Mouse (Mus musculus): ENCODE measurements at regions not wholly inside any gene's neighbourhood (a gene's known extent, or its start where the extent isn't known, plus 50 kb on each side); places are given as distances from the start of the nearest gene placed in this dataset.

- no peak for TF ChIP-seq CTCF (IDR thresholded peaks at IDR 0.05; ENCODE audit: borderline replicate concordance, insufficient read depth, low read depth, low read length)
- no peak for TF ChIP-seq POLR2A (IDR thresholded peaks at IDR 0.05; ENCODE audit: borderline replicate concordance, insufficient read depth, low read length)
- Histone ChIP-seq H3K4me1 (ENCODE audit: control insufficient read depth, insufficient read depth, low read length) (no peaks in the 10 kb centered on the region), H3K4me3 (replicated peaks; ENCODE audit: insufficient read depth, low read depth, low read length) (no peak overlapping the region), H3K27ac (ENCODE audit: insufficient read depth, low read length) (no peak overlapping the region), H3K27me3 (ENCODE audit: control insufficient read depth, insufficient read depth, low read length) (no peaks in the 10 kb centered on the region)
- no peak for DNase-seq
- WGBS: 82% methylated on average over 9 of the region's 9 CpGs
Measured at GRCm38 (mm10) chr12:8103259-8103658, 104.6 kb upstream of the Ldah start.

- Histone ChIP-seq H3K4me3 (replicated peaks; ENCODE audit: insufficient read depth, low read depth, low read length) (no peak overlapping the region), H3K27me3 (ENCODE audit: control insufficient read depth, insufficient read depth, low read length) (no peaks in the 10 kb centered on the region), H3K4me1 (ENCODE audit: control insufficient read depth, insufficient read depth, low read length) (peaks cover 3% of the 10 kb centered on the region; the same call in 1 of the 2 replicates), H3K27ac (ENCODE audit: insufficient read depth, low read length) (no peak overlapping the region)
- no peak for TF ChIP-seq CTCF (IDR thresholded peaks at IDR 0.05; ENCODE audit: borderline replicate concordance, insufficient read depth, low read depth, low read length)
- no peak for TF ChIP-seq POLR2A (IDR thresholded peaks at IDR 0.05; ENCODE audit: borderline replicate concordance, insufficient read depth, low read length)
- no peak for DNase-seq
- WGBS: 83% methylated on average over 4 of the region's 4 CpGs
Measured at GRCm38 (mm10) chr12:8107137-8107536, 100.8 kb upstream of the Ldah start.

- no peaks in the 10 kb centered on the region for H3K27me3 ChIP-seq (ENCODE audit: control insufficient read depth, insufficient read depth, low read length)
- H3K4me1 ChIP-seq (ENCODE audit: control insufficient read depth, insufficient read depth, low read length): peaks cover 3% of the 10 kb centered on the region; the same call in 1 of the 2 replicates
- 55% methylated on average over 5 of the region's 5 CpGs for WGBS
- H3K4me3 ChIP-seq (replicated peaks; ENCODE audit: insufficient read depth, low read depth, low read length): no peak overlapping the region
- TF ChIP-seq POLR2A (IDR thresholded peaks at IDR 0.05; ENCODE audit: borderline replicate concordance, insufficient read depth, low read length) (no peak), CTCF (IDR thresholded peaks at IDR 0.05; ENCODE audit: borderline replicate concordance, insufficient read depth, low read depth, low read length) (no peak)
- no peak overlapping the region for H3K27ac ChIP-seq (ENCODE audit: insufficient read depth, low read length)
- DNase-seq: peak in 1 of 2 experiments; percentile 10
Measured at GRCm38 (mm10) chr12:8109203-8109770, 98.6 kb upstream of the Ldah start.

DNA sequence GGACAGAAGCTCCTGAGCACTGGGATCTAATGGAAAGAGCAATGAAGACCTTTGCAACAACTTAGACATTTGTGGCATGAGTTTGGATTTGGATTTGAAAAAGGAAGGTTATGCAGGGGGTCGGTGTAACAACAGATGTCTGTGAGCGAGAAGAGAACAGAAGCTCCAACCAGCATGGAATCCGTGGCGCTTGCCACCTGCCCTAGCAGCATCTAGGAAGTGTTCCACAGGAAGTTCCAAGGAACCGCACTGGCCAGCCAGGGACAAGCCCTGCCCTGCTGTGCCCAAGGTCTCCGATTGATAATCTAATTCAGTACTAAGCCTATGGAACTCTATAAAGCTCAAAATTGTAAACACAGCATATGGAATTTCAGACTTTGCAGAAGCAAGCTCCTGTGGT is 98.0 kb upstream of the Ldah start:
- DNase-seq: peak; percentile 27 to 45
- Histone ChIP-seq H3K4me1 (ENCODE audit: control insufficient read depth, insufficient read depth, low read length) (peaks cover 3% of the 10 kb centered on the region; the same call in 1 of the 2 replicates), H3K27me3 (ENCODE audit: control insufficient read depth, insufficient read depth, low read length) (no peaks in the 10 kb centered on the region), H3K4me3 (replicated peaks; ENCODE audit: insufficient read depth, low read depth, low read length) (no peak overlapping the region), H3K27ac (ENCODE audit: insufficient read depth, low read length) (no peak overlapping the region)
- 15% methylated on average over 6 of the region's 6 CpGs for WGBS
- TF ChIP-seq POLR2A (IDR thresholded peaks at IDR 0.05; ENCODE audit: borderline replicate concordance, insufficient read depth, low read length): no peak
- no peak for TF ChIP-seq CTCF (IDR thresholded peaks at IDR 0.05; ENCODE audit: borderline replicate concordance, insufficient read depth, low read depth, low read length)

GRCm38 (mm10) chr12:8110297-8110696 is 97.6 kb upstream of the Ldah start:
- 52% methylated on average over 4 of the region's 4 CpGs for WGBS
- Histone ChIP-seq H3K27ac (ENCODE audit: insufficient read depth, low read length) (no peak overlapping the region), H3K4me3 (replicated peaks; ENCODE audit: insufficient read depth, low read depth, low read length) (no peak overlapping the region), H3K4me1 (ENCODE audit: control insufficient read depth, insufficient read depth, low read length) (peaks cover 3% of the 10 kb centered on the region; the same call in 1 of the 2 replicates), H3K27me3 (ENCODE audit: control insufficient read depth, insufficient read depth, low read length) (no peaks in the 10 kb centered on the region)
- DNase-seq: no peak
- TF ChIP-seq CTCF (IDR thresholded peaks at IDR 0.05; ENCODE audit: borderline replicate concordance, insufficient read depth, low read depth, low read length): no peak
- no peak for TF ChIP-seq POLR2A (IDR thresholded peaks at IDR 0.05; ENCODE audit: borderline replicate concordance, insufficient read depth, low read length)

DNA sequence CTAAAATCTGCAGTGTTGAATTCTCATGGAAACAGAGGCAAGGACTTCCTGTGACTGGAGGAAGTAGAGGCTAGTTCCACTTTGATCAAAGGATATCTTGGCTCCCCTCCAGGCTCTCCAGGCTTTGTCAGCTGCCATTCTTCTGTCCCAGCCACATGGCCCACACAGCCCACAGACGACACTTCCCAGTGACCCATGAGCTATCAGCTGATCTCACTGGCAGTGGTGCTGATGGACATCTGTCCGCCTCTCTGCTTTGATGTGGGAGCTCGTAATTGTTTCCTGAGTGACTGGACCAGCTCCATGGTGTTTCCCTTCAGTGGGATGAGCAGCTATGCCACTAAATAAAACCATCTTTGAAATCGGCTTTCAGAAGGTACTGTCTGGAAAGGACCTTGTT is 96.4 kb upstream of the Ldah start:
- no peak overlapping the region for H3K27ac ChIP-seq (ENCODE audit: insufficient read depth, low read length)
- TF ChIP-seq POLR2A (IDR thresholded peaks at IDR 0.05; ENCODE audit: borderline replicate concordance, insufficient read depth, low read length) (no peak), CTCF (IDR thresholded peaks at IDR 0.05; ENCODE audit: borderline replicate concordance, insufficient read depth, low read depth, low read length) (no peak)
- no peaks in the 10 kb centered on the region for H3K27me3 ChIP-seq (ENCODE audit: control insufficient read depth, insufficient read depth, low read length)
- 48% methylated on average over 4 of the region's 4 CpGs for WGBS
- no peak overlapping the region for H3K4me3 ChIP-seq (replicated peaks; ENCODE audit: insufficient read depth, low read depth, low read length)
- no peak for DNase-seq
- peaks cover 3% of the 10 kb centered on the region; the same call in 1 of the 2 replicates for H3K4me1 ChIP-seq (ENCODE audit: control insufficient read depth, insufficient read depth, low read length)

DNA sequence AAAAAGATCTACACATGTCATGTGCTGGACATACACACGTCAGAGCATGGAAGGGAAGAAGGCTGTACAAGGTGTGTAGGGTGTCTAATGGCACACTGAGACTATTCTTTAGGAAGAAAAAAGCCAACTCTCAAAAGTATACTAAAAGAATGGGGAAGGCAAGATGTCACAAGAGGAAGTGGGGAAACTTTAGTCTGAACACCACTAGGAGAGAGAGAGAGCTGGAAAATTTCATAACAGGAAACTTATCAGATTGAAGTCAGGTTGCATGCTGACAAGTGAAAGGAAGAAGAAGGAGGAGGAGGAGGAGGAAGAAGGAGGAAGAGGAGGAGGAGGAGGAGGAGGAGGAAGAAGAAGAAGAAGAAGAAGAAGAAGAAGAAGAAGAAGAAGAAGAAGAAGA is 52.3 kb upstream of the Ldah start:
- no peaks in the 10 kb centered on the region for H3K4me1 ChIP-seq (ENCODE audit: control insufficient read depth, insufficient read depth, low read length)
- no peak overlapping the region for H3K4me3 ChIP-seq (replicated peaks; ENCODE audit: insufficient read depth, low read depth, low read length)
- H3K27ac ChIP-seq (ENCODE audit: insufficient read depth, low read length): no peak overlapping the region
- TF ChIP-seq POLR2A (IDR thresholded peaks at IDR 0.05; ENCODE audit: borderline replicate concordance, insufficient read depth, low read length) (no peak), CTCF (IDR thresholded peaks at IDR 0.05; ENCODE audit: borderline replicate concordance, insufficient read depth, low read depth, low read length) (no peak)
- no peaks in the 10 kb centered on the region for H3K27me3 ChIP-seq (ENCODE audit: control insufficient read depth, insufficient read depth, low read length)
- no peak for DNase-seq
- 82% methylated on average over 1 of the region's 1 CpGs for WGBS
